Mouse (Mus musculus): Measurements from ENCODE around the gene Btbd7. TPM values are rescaled to one million over a fixed set of nuclear protein-coding genes. Genes with fewer than 3 reads are reported as not detected.

Gene Btbd7
- polyA plus RNA-seq, 2 experiments: 23.0 to 25.4 TPM

DNA sequence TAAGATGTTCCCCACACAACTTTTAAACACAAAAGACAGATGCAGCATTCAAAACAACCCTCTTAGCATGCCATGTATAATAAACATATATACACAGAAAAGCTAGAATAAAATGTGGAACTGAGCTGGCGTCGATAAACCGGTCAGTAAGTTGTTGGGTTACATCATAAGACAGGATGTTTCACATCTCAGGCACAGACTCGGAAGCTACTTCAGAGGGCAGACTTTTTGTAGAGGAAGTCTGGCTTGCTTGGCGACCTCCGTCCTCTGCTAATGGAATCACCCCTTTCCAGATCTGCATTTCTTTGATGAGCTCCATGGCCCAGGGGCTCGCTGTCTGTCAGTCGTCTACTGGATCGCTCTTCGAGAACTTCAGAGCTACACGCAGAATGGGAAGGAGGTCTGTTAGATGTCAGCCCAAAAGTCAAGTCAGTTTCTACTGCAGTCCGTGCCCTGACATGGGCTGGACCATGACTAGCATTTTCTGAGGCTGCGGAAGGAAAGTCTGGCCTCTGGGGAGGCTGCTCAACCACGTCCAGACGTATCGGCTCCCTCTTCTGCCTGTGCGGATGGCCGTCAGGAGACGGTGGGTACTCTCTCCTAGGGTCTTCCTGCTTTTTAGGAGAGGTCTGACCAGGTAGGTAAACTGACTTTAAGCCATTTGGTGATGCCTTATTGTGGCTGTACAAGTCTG, 93.2 kb downstream of the Btbd7 start:
- H3K27me3 ChIP-seq (ENCODE audit: control insufficient read depth, insufficient read depth, low read length): no peaks in the 10 kb centered on the region
- no peak overlapping the region for H3K4me3 ChIP-seq (replicated peaks; ENCODE audit: low read length)
- ATAC-seq (ENCODE audit: low FRiP score, low read depth): no peak
- no peak overlapping the region for H3K9ac ChIP-seq (ENCODE audit: low read depth, low read length, severe bottlenecking)
- H3K4me2 ChIP-seq (replicated peaks; ENCODE audit: low read depth, low read length, severe bottlenecking): no peak overlapping the region
- peaks cover 62% of the 10 kb centered on the region for H3K36me3 ChIP-seq (ENCODE audit: control insufficient read depth, insufficient read depth, low read length)
- DNase-seq (ENCODE audit: low spot score): no peak
- 86% methylated on average over 19 of the region's 19 CpGs for whole genome bisulfite sequencing
- no peak for TF ChIP-seq POLR2A (IDR thresholded peaks at IDR 0.05; ENCODE audit: borderline replicate concordance, extremely low read depth, insufficient read depth, insufficient read length)
- H3K9me3 ChIP-seq (ENCODE audit: control insufficient read depth, low read length): no peaks in the 10 kb centered on the region
- H3K4me1 ChIP-seq (ENCODE audit: control insufficient read depth, insufficient read depth, low read length): no peaks in the 10 kb centered on the region
- H3K27ac ChIP-seq (replicated peaks; ENCODE audit: low read depth, low read length): no peak overlapping the region

DNA sequence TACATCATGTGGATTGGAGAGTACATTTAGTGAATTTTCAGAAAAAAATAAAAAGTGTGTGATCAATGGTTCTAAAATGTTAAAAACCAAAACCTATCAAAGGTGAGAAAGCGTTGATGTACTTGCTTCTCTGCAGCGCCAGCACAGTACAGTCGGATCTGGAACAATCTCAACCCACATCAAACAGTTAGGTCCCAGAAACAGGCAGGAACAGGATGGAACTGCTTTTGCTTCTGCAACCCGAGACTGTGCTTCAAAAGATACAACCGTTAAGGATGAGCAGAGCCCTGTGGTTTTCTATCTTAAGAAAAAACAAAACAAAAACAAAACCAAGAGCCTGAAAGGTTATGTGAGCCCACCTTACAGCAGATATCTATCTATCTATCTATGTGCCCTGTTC, 95.4 kb downstream of the Btbd7 start:
- H3K36me3 ChIP-seq (ENCODE audit: control insufficient read depth, insufficient read depth, low read length): peaks cover 48% of the 10 kb centered on the region
- H3K9ac ChIP-seq (ENCODE audit: low read depth, low read length, severe bottlenecking): no peak overlapping the region

DNA sequence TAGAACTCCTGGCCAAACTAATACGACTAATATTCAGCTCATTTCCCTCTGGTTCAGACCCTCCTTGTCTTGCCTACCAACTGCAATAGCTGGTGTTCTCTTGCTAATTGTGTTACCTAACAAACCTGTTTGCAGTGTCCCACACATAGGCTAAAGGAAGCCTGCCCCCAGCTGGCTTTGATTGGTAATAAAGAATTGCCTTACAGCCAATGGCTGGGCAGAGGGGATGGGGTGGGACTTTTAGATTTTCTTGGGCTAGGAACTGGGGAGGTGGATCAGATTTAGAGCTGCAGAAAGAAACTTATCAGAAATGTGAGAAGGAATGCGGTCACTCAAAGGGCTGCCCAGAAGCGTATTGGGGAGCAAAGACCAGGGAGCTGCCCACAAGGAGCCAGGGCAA, 98.8 kb downstream of the Btbd7 start:
- DNase-seq (ENCODE audit: low spot score) (no peak), ATAC-seq (ENCODE audit: low FRiP score, low read depth) (no peak)
- Histone ChIP-seq H3K9me3 (ENCODE audit: control insufficient read depth, low read length) (no peaks in the 10 kb centered on the region), H3K36me3 (ENCODE audit: control insufficient read depth, insufficient read depth, low read length) (peaks cover 50% of the 10 kb centered on the region), H3K4me3 (replicated peaks; ENCODE audit: low read length) (no peak overlapping the region), H3K27ac (replicated peaks; ENCODE audit: low read depth, low read length) (no peak overlapping the region), H3K9ac (ENCODE audit: low read depth, low read length, severe bottlenecking) (no peak overlapping the region), H3K4me2 (replicated peaks; ENCODE audit: low read depth, low read length, severe bottlenecking) (no peak overlapping the region), H3K4me1 (ENCODE audit: control insufficient read depth, insufficient read depth, low read length) (no peaks in the 10 kb centered on the region), H3K27me3 (ENCODE audit: control insufficient read depth, insufficient read depth, low read length) (no peaks in the 10 kb centered on the region)
- no peak for TF ChIP-seq POLR2A (IDR thresholded peaks at IDR 0.05; ENCODE audit: borderline replicate concordance, extremely low read depth, insufficient read depth, insufficient read length)
- WGBS: 49% methylated on average over 3 of the region's 3 CpGs

More for the DNA sequence above, 95.4 kb downstream of the Btbd7 start:
- H3K4me2 ChIP-seq (replicated peaks; ENCODE audit: low read depth, low read length, severe bottlenecking): no peak overlapping the region
- H3K27ac ChIP-seq (replicated peaks; ENCODE audit: low read depth, low read length): no peak overlapping the region
- ATAC-seq (ENCODE audit: low FRiP score, low read depth) (no peak), DNase-seq (ENCODE audit: low spot score) (no peak)
- no peaks in the 10 kb centered on the region for H3K9me3 ChIP-seq (ENCODE audit: control insufficient read depth, low read length)
- no peaks in the 10 kb centered on the region for H3K27me3 ChIP-seq (ENCODE audit: control insufficient read depth, insufficient read depth, low read length)
- no peaks in the 10 kb centered on the region for H3K4me1 ChIP-seq (ENCODE audit: control insufficient read depth, insufficient read depth, low read length)
- no peak overlapping the region for H3K4me3 ChIP-seq (replicated peaks; ENCODE audit: low read length)
- WGBS: 85% methylated on average over 5 of the region's 5 CpGs
- TF ChIP-seq POLR2A (IDR thresholded peaks at IDR 0.05; ENCODE audit: borderline replicate concordance, extremely low read depth, insufficient read depth, insufficient read length): no peak

DNA sequence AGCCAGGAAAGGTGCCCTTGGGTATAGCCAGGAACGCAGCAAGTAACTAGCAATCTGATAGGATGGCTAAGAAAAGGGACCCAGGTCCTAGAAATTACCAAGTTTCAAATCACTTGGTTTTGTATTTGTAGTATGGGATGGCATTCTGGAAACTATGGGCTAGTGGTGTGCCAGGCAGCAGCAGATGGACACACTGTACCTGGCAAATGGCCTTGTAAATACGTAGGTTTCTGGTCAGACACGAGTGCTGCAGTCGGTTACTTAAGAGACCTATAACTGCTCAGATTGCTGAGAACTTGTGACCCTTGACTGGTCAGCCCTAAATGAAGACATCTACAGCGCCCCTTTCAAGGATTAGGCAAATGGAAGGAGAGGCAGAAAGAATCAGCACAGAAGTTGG, 100.1 kb downstream of the Btbd7 start:
- Histone ChIP-seq H3K4me2 (replicated peaks; ENCODE audit: low read depth, low read length, severe bottlenecking) (no peak overlapping the region), H3K9ac (ENCODE audit: low read depth, low read length, severe bottlenecking) (no peak overlapping the region), H3K36me3 (ENCODE audit: control insufficient read depth, insufficient read depth, low read length) (peaks cover 55% of the 10 kb centered on the region), H3K9me3 (ENCODE audit: control insufficient read depth, low read length) (no peaks in the 10 kb centered on the region), H3K27ac (replicated peaks; ENCODE audit: low read depth, low read length) (no peak overlapping the region), H3K4me3 (replicated peaks; ENCODE audit: low read length) (no peak overlapping the region), H3K4me1 (ENCODE audit: control insufficient read depth, insufficient read depth, low read length) (no peaks in the 10 kb centered on the region), H3K27me3 (ENCODE audit: control insufficient read depth, insufficient read depth, low read length) (no peaks in the 10 kb centered on the region)
- no peak for DNase-seq (ENCODE audit: low spot score)
- no peak for TF ChIP-seq POLR2A (IDR thresholded peaks at IDR 0.05; ENCODE audit: borderline replicate concordance, extremely low read depth, insufficient read depth, insufficient read length)
- WGBS: 86% methylated on average over 5 of the region's 5 CpGs
- no peak for ATAC-seq (ENCODE audit: low FRiP score, low read depth)

DNA sequence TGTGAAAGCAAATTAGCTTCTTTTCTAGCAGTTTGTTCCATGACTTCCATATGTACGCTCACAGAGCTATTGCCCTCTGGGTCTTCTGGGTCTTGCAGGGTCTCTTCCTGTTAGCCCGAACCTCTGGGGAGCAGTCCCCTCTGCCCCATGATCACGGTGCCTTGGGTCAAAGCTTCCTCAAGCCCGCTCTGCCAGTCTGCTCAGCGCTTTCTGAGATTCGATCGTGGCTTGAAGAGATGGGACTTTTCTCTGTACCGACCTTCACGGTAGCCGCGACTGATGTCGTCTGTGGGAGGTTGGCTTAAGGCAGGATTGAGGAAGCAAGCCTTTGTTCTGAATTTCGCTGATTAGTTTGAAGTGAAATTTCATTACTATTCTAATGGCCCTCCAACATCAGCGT, 102.2 kb downstream of the Btbd7 start:
- Histone ChIP-seq H3K27me3 (ENCODE audit: control insufficient read depth, insufficient read depth, low read length) (no peaks in the 10 kb centered on the region), H3K9me3 (ENCODE audit: control insufficient read depth, low read length) (no peaks in the 10 kb centered on the region), H3K36me3 (ENCODE audit: control insufficient read depth, insufficient read depth, low read length) (peaks cover 71% of the 10 kb centered on the region), H3K27ac (replicated peaks; ENCODE audit: low read depth, low read length) (no peak overlapping the region), H3K4me2 (replicated peaks; ENCODE audit: low read depth, low read length, severe bottlenecking) (no peak overlapping the region), H3K9ac (ENCODE audit: low read depth, low read length, severe bottlenecking) (no peak overlapping the region), H3K4me3 (replicated peaks; ENCODE audit: low read length) (no peak overlapping the region), H3K4me1 (ENCODE audit: control insufficient read depth, insufficient read depth, low read length) (no peaks in the 10 kb centered on the region)
- ATAC-seq (ENCODE audit: low FRiP score, low read depth) (no peak), DNase-seq (ENCODE audit: low spot score) (no peak)
- TF ChIP-seq POLR2A (IDR thresholded peaks at IDR 0.05; ENCODE audit: borderline replicate concordance, extremely low read depth, insufficient read depth, insufficient read length): no peak
- WGBS: 93% methylated on average over 14 of the region's 14 CpGs
